Mouse (Mus musculus) liver, embryonic 14.5 days (tissue): Measurements from ENCODE around the gene Rrbp1.

Experiments used
- CTCF ChIP-seq: IDR thresholded peaks from 2 replicates; pipeline ENCODE4 v1.5.1; 2016; ENCODE audit warnings: antibody characterized with exemption, low read depth, control low read depth
- EP300 ChIP-seq: IDR thresholded peaks from 2 replicates; pipeline ENCODE4 v1.6.1; 2016; ENCODE audit warnings: antibody characterized with exemption, low read depth

DNA sequence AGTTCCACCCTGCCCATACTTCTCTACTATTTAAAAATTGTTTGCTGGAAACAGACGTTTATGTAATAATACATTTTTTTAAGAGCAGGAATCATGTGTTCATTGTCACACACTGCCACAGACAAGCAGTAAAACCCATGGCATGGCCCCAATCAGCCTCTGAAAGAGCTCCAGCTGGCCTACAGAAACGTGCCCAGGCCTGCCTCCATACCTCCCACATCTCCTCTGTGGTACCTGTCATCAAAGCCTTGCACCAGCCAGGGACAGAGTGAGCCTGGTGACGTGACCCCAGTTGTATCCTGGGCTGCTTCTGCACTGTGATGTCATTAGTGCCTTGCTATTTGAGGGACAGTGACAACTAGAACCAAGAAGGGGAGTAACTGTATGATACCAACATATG is 28.2 kb downstream of the Rrbp1 start:
- TF ChIP-seq CTCF (no peak), EP300 (no peak)
